Mouse (Mus musculus) lung, embryonic 14.5 days (tissue): Measurements from ENCODE around the gene Sema3g. TPM values are rescaled to one million over a fixed set of nuclear protein-coding genes. Genes with fewer than 3 reads are reported as not detected.

ENCODE experiments used
- ATAC-seq: fragments of 200-750 bp; cut with Nextera tagmentation; 2 replicates; pipeline ENCODE4 v1.8.0; 2017; ENCODE audit warnings: mild to moderate bottlenecking, moderate TSS enrichment, moderate library complexity; ENCODE audit not compliant: insufficient read depth
- DNase-seq: peaks from one replicate; pipeline ENCODE4 v3.0.0-alpha.2; 2015
- H3K27ac ChIP-seq: fragments of 300-500 bp; sonication (generic); 2 replicates; pipeline ENCODE4 v1.5.1; 2014; ENCODE audit warnings: low read depth, mild to moderate bottlenecking, moderate library complexity
- H3K27me3 ChIP-seq: fragments of 300-500 bp; sonication (generic); 2 replicates; pipeline ENCODE4 v1.6.1; 2014; ENCODE audit warnings: low read length, control low read depth; ENCODE audit not compliant: insufficient read depth
- H3K36me3 ChIP-seq: fragments of 300-500 bp; sonication (generic); 2 replicates; pipeline ENCODE4 v1.6.1; 2014; ENCODE audit warnings: control low read depth; ENCODE audit not compliant: insufficient read depth
- H3K4me1 ChIP-seq: fragments of 300-500 bp; sonication (generic); 2 replicates; pipeline ENCODE4 v1.6.1; 2014; ENCODE audit warnings: antibody characterized with exemption, control low read depth; ENCODE audit not compliant: insufficient read depth
- H3K4me2 ChIP-seq: fragments of 300-500 bp; sonication (generic); 2 replicates; pipeline ENCODE4 v1.6.1; 2014; ENCODE audit warnings: mild to moderate bottlenecking
- H3K4me3 ChIP-seq: fragments of 300-500 bp; sonication (generic); 2 replicates; pipeline ENCODE4 v1.5.1; 2014; ENCODE audit warnings: low read depth, low read length
- H3K9ac ChIP-seq: fragments of 300-500 bp; sonication (generic); 2 replicates; pipeline ENCODE4 v1.6.1; 2014
- H3K9me3 ChIP-seq: fragments of 300-500 bp; sonication (generic); 2 replicates; pipeline ENCODE4 v1.6.1; 2016; ENCODE audit warnings: low read depth, low read length, control low read depth
- CTCF ChIP-seq: IDR thresholded peaks from 2 replicates; pipeline ENCODE4 v1.5.1; 2016; ENCODE audit warnings: antibody characterized with exemption, low read depth
- WGBS: fragments of 180-500 bp; shearing (Covaris S2); extraction: QIAGEN DNeasy Blood & Tissue Kit; methylation state at CpG from one replicate; pipeline ENCODE4 v1.1.7; 2014; 5-methylcytosine and 5-hydroxymethylcytosine counted together
- polyA plus RNA-seq: library from polyadenylated mRNA; unstranded; fragments of >200 nt; fragmentation: Nextera tagmentation; extraction: Ambion mirVana; gene quantifications from 2 replicates; pipeline ENCODE4 v1.2.1, GENCODE M21; 2014

The Sema3g gene
- polyA plus RNA-seq, result 0.38 and 0.49 TPM in 2 replicates

- ATAC-seq (peak; percentile 76), DNase-seq (peak; percentile 81)
- 9% methylated on average over 11 of the region's 11 CpGs for WGBS
- TF ChIP-seq CTCF, result peak; percentile 87
- Histone ChIP-seq H3K27me3 (no peaks in the 10 kb centered on the region), H3K36me3 (no peaks in the 10 kb centered on the region), H3K4me1 (peaks cover 8% of the 10 kb centered on the region; the same call in 1 of the 2 replicates), H3K27ac (no peak within 1 kb of the TSS; the same call in 1 of the 2 replicates), H3K9me3 (no peaks in the 10 kb centered on the region), H3K4me2 (peak within 1 kb of the TSS; percentile 45), H3K9ac (peak within 1 kb of the TSS; percentile 3; the same call in 1 of the 2 replicates), H3K4me3 (peak within 1 kb of the TSS; percentile 8; the same call in 1 of the 2 replicates)
These were observed at the start of gene Sema3g for GRCm38 (mm10) chr14:31217666-31218065. Gene Sema3g (plus strand): TSS chr14:31217860.

GRCm38 (mm10) chr14:31168425-31168824 is 49.2 kb upstream of the Sema3g start, which contains the start of gene Stab1:
Gene Stab1 (minus strand): TSS chr14:31168641.
- DNase-seq (peak; percentile 65), ATAC-seq (peak; percentile 12; the same call in 1 of the 2 replicates)
- Histone ChIP-seq H3K9ac (peak within 1 kb of the TSS; percentile 40), H3K4me1 (0 out of 2 replicates have a peak, but pooled peaks cover 3% of the 10 kb centered on the region), H3K9me3 (no peaks in the 10 kb centered on the region), H3K36me3 (peaks cover 35% of the 10 kb centered on the region), H3K27ac (peak within 1 kb of the TSS; percentile 58; the same call in 1 of the 2 replicates), H3K27me3 (no peaks in the 10 kb centered on the region), H3K4me3 (peak within 1 kb of the TSS; percentile 23), H3K4me2 (peak within 1 kb of the TSS; percentile 52)
- TF ChIP-seq CTCF, result no peak
- 32% methylated on average over 10 of the region's 10 CpGs for WGBS

GRCm38 (mm10) chr14:31169508-31169907 is 48.2 kb upstream of the Sema3g start:
- DNase-seq, result no peak
- TF ChIP-seq CTCF, result no peak
- Histone ChIP-seq H3K27ac (no peak overlapping the region), H3K9ac (no peak overlapping the region), H3K27me3 (no peaks in the 10 kb centered on the region), H3K4me3 (no peak overlapping the region), H3K36me3 (peaks cover 46% of the 10 kb centered on the region), H3K4me2 (no peak overlapping the region), H3K4me1 (0 out of 2 replicates have a peak, but pooled peaks cover 3% of the 10 kb centered on the region), H3K9me3 (no peaks in the 10 kb centered on the region)
- no peak for ATAC-seq
- WGBS, result 63% methylated on average over 6 of the region's 6 CpGs

- Histone ChIP-seq H3K4me3 (no peak overlapping the region), H3K9ac (no peak overlapping the region), H3K4me2 (no peak overlapping the region), H3K27me3 (no peaks in the 10 kb centered on the region), H3K4me1 (no peaks in the 10 kb centered on the region), H3K9me3 (no peaks in the 10 kb centered on the region), H3K27ac (no peak overlapping the region), H3K36me3 (peaks cover 61% of the 10 kb centered on the region)
- DNase-seq (no peak), ATAC-seq (no peak)
- TF ChIP-seq CTCF, result no peak
- WGBS, result 80% methylated on average over 13 of the region's 13 CpGs
These were observed 46.7 kb upstream of the Sema3g start for GRCm38 (mm10) chr14:31170963-31171362.

DNA sequence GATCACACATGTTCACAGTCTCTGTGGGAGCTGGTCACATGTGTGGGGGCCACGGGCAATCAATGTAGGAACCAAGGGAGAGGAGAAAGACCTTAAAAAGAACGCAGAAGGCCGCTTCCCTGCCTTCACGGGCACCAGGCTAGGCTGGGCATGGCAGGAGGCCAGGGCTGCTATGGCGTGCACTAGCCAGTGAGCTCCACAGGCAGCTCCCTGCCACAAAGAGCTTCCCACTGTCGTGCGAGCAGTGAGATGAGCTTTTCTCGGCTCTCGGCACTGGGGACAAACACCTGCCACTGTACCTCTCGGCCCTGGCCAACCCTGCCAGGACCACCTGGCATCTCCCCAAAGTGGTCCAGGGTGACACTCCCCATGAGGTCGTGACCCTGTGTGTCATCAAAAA is 46.3 kb upstream of the Sema3g start:
- ATAC-seq (no peak), DNase-seq (no peak)
- Histone ChIP-seq H3K4me1 (no peaks in the 10 kb centered on the region), H3K27me3 (no peaks in the 10 kb centered on the region), H3K4me3 (no peak overlapping the region), H3K27ac (no peak overlapping the region), H3K9ac (no peak overlapping the region), H3K9me3 (no peaks in the 10 kb centered on the region), H3K36me3 (peaks cover 65% of the 10 kb centered on the region), H3K4me2 (no peak overlapping the region)
- 92% methylated on average over 11 of the region's 11 CpGs for WGBS
- TF ChIP-seq CTCF, result no peak

DNA sequence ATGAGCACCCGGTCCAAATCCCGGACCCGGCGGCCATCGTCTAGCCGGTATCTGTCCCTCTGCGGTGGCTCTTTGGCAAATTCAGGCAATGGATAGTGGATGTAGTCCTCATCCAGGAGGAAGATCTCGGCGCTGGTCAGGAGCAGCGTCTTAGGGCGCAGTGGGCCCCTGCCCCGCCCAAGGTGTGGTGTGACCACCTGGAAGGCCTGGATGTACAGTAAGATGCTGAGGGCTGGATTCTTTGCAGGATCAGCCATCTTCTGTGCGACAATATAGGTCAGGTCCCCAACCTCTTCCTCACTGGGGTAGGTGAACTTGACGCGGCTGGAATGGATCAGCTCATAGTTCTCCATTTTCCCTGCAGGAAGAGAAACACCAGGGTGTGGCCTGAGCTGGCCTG is 45.8 kb upstream of the Sema3g start:
- Histone ChIP-seq H3K4me3 (no peak overlapping the region), H3K27ac (no peak overlapping the region), H3K27me3 (no peaks in the 10 kb centered on the region), H3K36me3 (peaks cover 69% of the 10 kb centered on the region), H3K4me1 (no peaks in the 10 kb centered on the region), H3K9ac (no peak overlapping the region), H3K9me3 (no peaks in the 10 kb centered on the region), H3K4me2 (no peak overlapping the region)
- TF ChIP-seq CTCF, result no peak
- 95% methylated on average over 15 of the region's 15 CpGs for WGBS
- no peak for DNase-seq
- ATAC-seq, result no peak

DNA sequence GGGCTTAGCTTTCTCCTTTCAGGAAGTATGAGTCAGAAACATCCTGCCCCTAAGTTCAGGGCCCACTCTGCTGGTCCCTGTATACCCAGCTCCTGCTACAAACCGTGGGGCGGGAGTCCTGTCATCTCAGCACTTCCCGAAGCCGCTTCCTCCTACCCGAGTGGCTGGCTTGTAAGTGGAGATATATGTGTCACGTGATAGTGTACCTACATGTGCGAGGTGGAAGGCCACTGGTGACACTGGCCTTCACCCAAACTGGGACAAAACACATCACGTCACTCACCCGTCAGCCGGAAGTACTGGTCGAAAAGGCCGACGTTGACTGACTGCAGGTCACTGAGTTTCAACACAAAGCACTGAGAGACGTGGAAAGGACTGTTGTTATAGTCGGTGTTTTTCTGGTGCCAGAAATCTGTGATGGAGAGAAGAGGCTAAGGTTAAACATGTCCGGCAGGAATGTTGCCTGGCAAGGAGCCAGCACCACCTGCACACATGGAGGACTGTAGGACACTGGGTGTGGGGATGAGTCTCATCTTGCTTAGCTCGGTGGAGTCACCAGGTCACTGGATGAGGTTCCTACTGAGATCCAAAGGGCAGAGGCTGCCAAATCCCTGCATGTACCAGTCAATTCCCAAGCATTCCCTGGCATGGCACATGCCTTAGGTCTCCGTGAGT is 44.7 kb upstream of the Sema3g start:
- peak overlapping the region; percentile 6; the same call in 1 of the 2 replicates for H3K27ac ChIP-seq
- no peak overlapping the region for H3K4me2 ChIP-seq
- ATAC-seq, result no peak
- peaks cover 80% of the 10 kb centered on the region for H3K36me3 ChIP-seq
- H3K9ac ChIP-seq, result no peak overlapping the region
- no peaks in the 10 kb centered on the region for H3K9me3 ChIP-seq
- peak; percentile 32 for DNase-seq
- 70% methylated on average over 18 of the region's 18 CpGs for WGBS
- no peak overlapping the region for H3K4me3 ChIP-seq
- no peak for TF ChIP-seq CTCF
- H3K27me3 ChIP-seq, result no peaks in the 10 kb centered on the region
- H3K4me1 ChIP-seq, result no peaks in the 10 kb centered on the region
